Mouse (Mus musculus) embryonic facial prominence, embryonic 12.5 days (tissue): ENCODE results near the gene Eif4e. TPM values are rescaled to one million over a fixed set of nuclear protein-coding genes. Genes with fewer than 3 reads are reported as not detected.

Source experiments
- ATAC-seq: fragments of 200-750 bp; cut with Nextera tagmentation; 2 replicates; pipeline ENCODE4 v1.8.0; 2017; ENCODE audit not compliant: insufficient number of reproducible peaks, insufficient read depth, low FRiP score, low TSS enrichment
- H3K27ac ChIP-seq: fragments of 300-500 bp; sonication (generic); 2 replicates; pipeline ENCODE4 v1.5.1; 2016; ENCODE audit warnings: mild to moderate bottlenecking
- H3K27me3 ChIP-seq: fragments of 300-500 bp; sonication (generic); 2 replicates; pipeline ENCODE4 v1.6.1; 2016; ENCODE audit warnings: mild to moderate bottlenecking, moderate library complexity
- H3K36me3 ChIP-seq: fragments of 300-500 bp; sonication (generic); 2 replicates; pipeline ENCODE4 v1.6.1; 2016; ENCODE audit warnings: mild to moderate bottlenecking
- H3K4me1 ChIP-seq: fragments of 300-500 bp; sonication (generic); 2 replicates; pipeline ENCODE4 v1.6.1; 2016
- H3K4me2 ChIP-seq: fragments of 300-500 bp; sonication (generic); replicated peaks from 2 replicates; pipeline ENCODE4 v1.6.1; 2016; ENCODE audit warnings: mild to moderate bottlenecking, moderate library complexity
- H3K4me3 ChIP-seq: fragments of 300-500 bp; sonication (generic); 2 replicates; pipeline ENCODE4 v1.5.1; 2016; ENCODE audit warnings: mild to moderate bottlenecking
- H3K9ac ChIP-seq: fragments of 300-500 bp; sonication (generic); 2 replicates; pipeline ENCODE4 v1.6.1; 2016; ENCODE audit warnings: mild to moderate bottlenecking, moderate library complexity
- H3K9me3 ChIP-seq: fragments of 300-500 bp; sonication (generic); 2 replicates; pipeline ENCODE4 v1.6.1; 2016; ENCODE audit warnings: mild to moderate bottlenecking, moderate library complexity
- WGBS: fragments of 180-500 bp; shearing (Covaris S2); methylation state at CpG from one replicate; pipeline ENCODE4 v1.1.7; 2016; 5-methylcytosine and 5-hydroxymethylcytosine counted together
- microRNA counts: library from miRNA; unstranded; fragments of <30 nt; microRNA quantifications from one replicate; lab custom pipeline; 2017
- microRNA-seq: library from miRNA; unstranded; fragments of <30 nt; microRNA quantifications from one replicate; pipeline ENCODE4, GENCODE M21; 2017
- polyA plus RNA-seq: library from polyadenylated mRNA; unstranded; fragments of >200 nt; fragmentation: Nextera tagmentation; extraction: Ambion mirVana; gene quantifications from 2 replicates; pipeline ENCODE4 v1.2.1, GENCODE M21; 2016

Eif4e gene
- polyA plus RNA-seq, 1 experiment from 2014 or later: 406 TPM

- H3K9me3 ChIP-seq: no peaks in the 10 kb centered on the region
- no peak overlapping the region for H3K4me3 ChIP-seq
- H3K9ac ChIP-seq: no peak overlapping the region
- H3K27ac ChIP-seq: no peak overlapping the region
- no peaks in the 10 kb centered on the region for H3K27me3 ChIP-seq
- no peak for ATAC-seq
- WGBS: 87% methylated on average over 8 of the region's 8 CpGs
- H3K4me2 ChIP-seq: no peak overlapping the region
- H3K4me1 ChIP-seq: peaks cover 4% of the 10 kb centered on the region; the same call in 1 of the 2 replicates
- no peaks in the 10 kb centered on the region for H3K36me3 ChIP-seq
These were observed 67.2 kb downstream of the Eif4e start for GRCm38 (mm10) chr3:138593131-138593530.

GRCm38 (mm10) chr3:138593911-138594310 lies 67.9 kb downstream of the Eif4e start:
- Histone ChIP-seq H3K9ac (no peak overlapping the region), H3K36me3 (no peaks in the 10 kb centered on the region), H3K4me3 (no peak overlapping the region), H3K4me1 (peaks cover 4% of the 10 kb centered on the region; the same call in 1 of the 2 replicates), H3K27me3 (no peaks in the 10 kb centered on the region), H3K27ac (no peak overlapping the region), H3K9me3 (no peaks in the 10 kb centered on the region), H3K4me2 (no peak overlapping the region)
- no peak for ATAC-seq
- 83% methylated on average over 7 of the region's 7 CpGs for WGBS

- H3K27me3 ChIP-seq: no peaks in the 10 kb centered on the region
These were observed 75.1 kb downstream of the Eif4e start for GRCm38 (mm10) chr3:138601076-138601475.

GRCm38 (mm10) chr3:138605132-138605531 lies 79.2 kb downstream of the Eif4e start:
- Histone ChIP-seq H3K4me1 (no peaks in the 10 kb centered on the region), H3K4me2 (no peak overlapping the region), H3K27me3 (no peaks in the 10 kb centered on the region), H3K27ac (no peak overlapping the region), H3K9me3 (no peaks in the 10 kb centered on the region), H3K4me3 (no peak overlapping the region), H3K36me3 (no peaks in the 10 kb centered on the region), H3K9ac (no peak overlapping the region)
- WGBS: 69% methylated on average over 8 of the region's 8 CpGs
- no peak for ATAC-seq

More at GRCm38 (mm10) chr3:138601076-138601475, 75.1 kb downstream of the Eif4e start:
- no peak for ATAC-seq
- Histone ChIP-seq H3K4me3 (no peak overlapping the region), H3K36me3 (no peaks in the 10 kb centered on the region), H3K4me1 (no peaks in the 10 kb centered on the region), H3K9ac (no peak overlapping the region), H3K27ac (no peak overlapping the region), H3K4me2 (no peak overlapping the region), H3K9me3 (no peaks in the 10 kb centered on the region)
- 90% methylated on average over 4 of the region's 4 CpGs for WGBS

GRCm38 (mm10) chr3:138608665-138609064 lies 82.7 kb downstream of the Eif4e start:
- Histone ChIP-seq H3K27me3 (no peaks in the 10 kb centered on the region), H3K9ac (no peak overlapping the region), H3K4me2 (no peak overlapping the region), H3K9me3 (no peaks in the 10 kb centered on the region), H3K4me1 (no peaks in the 10 kb centered on the region), H3K4me3 (no peak overlapping the region), H3K36me3 (no peaks in the 10 kb centered on the region), H3K27ac (no peak overlapping the region)
- no peak for ATAC-seq
- WGBS: 88% methylated on average over 5 of the region's 5 CpGs

MicroRNAs encoded within 50 kb of the gene (microRNA counts, 519-probe panel; counts per million panel counts)
- 460 counts per million, percentile 65 among the panel's probes with 10 or more counts for microRNA mmu-miR-1956 (lab: Ali Mortazavi, UCI)

Small RNA genes within 50 kb of the gene (microRNA-seq; reads per million reads assigned to microRNA genes)
- not detected for gene Mir1956

Other genes starting within 250 kb of the Eif4e start
- gene Adh6a, start 212.9 kb upstream of the Eif4e start, polyA plus RNA-seq: not detected in 2 replicates
- gene Adh6b, start 184.4 kb upstream of the Eif4e start, polyA plus RNA-seq: 0.29 and 0.47 TPM in 2 replicates
- not detected in 2 replicates for gene Adh4, start 110.7 kb upstream of the Eif4e start, polyA plus RNA-seq
- gene Adh5, start 83.1 kb upstream of the Eif4e start, polyA plus RNA-seq: 236 and 237 TPM in 2 replicates
- 43.9 and 46.6 TPM in 2 replicates for gene Metap1, start 36.7 kb upstream of the Eif4e start, polyA plus RNA-seq
- gene Tspan5, start 216.0 kb downstream of the Eif4e start, polyA plus RNA-seq: 33.0 and 33.8 TPM in 2 replicates